Mouse (Mus musculus) ES-CJ7 (cell line): ENCODE measurements around the gene Vapb.

ENCODE experiments used
- DNase-seq: peaks from one replicate; pipeline ENCODE4 v3.0.0; 2011; ENCODE audit warnings: low read depth, low spot score

Vapb gene

GRCm38 (mm10) chr2:173791904-173792757 lies 54.8 kb downstream of the Vapb start:
- no peak for DNase-seq

DNA sequence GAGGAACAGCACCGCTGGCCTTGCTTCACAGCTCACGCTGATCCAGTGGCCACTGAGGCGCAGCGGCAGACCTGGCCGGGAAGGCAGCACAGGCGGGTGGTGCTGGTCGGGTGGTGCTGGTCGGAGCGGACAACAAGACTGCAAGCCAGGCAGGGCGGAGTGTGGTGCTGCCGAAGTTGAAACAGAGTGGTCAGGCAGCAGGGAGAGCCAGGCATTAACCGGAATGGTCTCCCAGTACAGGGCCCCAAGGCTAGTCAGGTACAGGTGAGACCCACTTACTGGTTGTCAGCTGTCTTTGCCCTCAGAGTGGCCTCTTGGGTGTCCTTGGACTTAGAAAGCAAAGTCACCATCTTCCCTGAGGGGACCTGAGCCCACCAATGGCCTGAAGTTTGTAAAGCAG lies 56.7 kb downstream of the Vapb start:
- DNase-seq = no peak

DNA sequence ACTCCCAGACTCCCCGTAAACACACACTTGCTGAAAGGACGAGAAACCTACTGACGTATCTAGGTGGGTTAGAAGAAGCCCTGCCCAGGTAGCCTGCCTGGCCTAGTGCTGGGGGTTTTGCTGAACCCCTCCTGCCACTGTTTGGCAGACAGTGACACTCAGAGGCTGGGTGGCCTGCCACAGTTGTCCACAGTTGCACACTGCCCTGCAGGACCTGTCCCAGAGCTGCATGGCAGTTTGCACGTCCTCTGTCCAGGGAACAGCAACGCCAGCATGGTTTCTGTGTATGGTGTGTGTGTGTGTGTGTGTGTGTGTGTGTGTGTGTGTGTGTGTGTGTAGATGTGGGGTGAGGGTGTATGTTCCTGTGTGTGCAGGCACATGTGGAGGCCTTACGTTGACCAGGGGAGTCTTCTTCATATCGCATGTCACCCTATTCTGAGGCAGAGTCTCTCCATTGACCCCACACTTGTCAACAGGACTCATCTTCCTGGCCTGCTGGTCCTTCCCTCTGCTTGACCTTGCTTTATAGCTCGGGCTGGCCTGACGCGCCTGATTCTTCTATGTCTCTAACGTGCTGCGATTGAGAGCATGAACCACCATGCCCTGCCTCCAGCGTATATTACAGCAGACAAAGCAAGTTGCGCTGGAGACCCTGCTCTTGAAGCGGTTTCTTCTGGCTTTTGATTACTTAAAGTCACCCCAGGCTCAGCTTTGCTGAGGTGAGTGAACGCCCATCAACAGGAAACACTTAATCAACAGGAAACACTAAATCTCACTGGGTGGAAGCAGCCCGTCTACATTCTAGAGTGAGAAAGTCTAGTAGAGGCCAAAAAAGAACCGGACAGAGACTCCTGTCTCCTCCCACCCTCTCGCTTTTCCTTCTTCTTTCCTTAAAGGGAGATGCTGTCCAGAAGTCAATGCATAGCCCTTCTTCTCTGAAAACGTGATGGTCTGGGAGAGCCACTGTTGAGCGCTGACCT lies 57.5 kb downstream of the Vapb start:
- no peak for DNase-seq

GRCm38 (mm10) chr2:173795801-173796673 lies 58.7 kb downstream of the Vapb start:
- no peak for DNase-seq

DNA sequence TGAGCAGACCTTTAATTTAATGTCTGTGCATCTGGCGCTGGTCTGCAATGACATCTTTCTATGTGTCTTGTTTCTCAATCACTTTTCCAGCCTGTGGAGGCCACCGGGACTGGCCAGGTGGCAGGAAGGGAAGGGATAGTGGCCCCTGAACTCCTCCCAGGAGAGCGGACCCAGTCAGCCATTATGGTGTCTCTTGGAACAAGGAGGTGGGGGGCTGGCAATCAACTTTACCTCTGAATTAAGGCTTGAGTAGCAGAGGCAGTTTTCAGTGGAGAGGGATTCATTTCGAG lies 59.3 kb downstream of the Vapb start:
- DNase-seq = no peak

DNA sequence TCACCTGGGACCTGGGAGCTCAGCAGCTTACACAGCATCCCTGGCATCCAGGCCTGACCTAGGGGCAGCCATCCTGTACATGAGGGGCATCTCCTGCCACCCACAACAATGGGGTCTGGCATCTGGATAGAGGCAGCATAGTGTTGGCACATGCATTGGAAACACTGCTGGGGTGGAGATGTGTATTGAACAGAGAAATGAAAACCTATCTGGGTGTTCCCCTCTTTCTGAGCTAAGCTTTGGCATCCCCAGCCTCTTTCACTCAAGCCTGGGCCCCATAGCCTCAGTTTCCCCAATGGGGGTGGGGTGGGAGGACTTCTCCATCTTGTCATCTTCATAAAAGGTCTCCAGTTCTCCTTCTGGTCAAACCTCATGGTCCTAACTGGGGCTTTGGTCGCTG lies 62.2 kb downstream of the Vapb start:
- DNase-seq = no peak

GRCm38 (mm10) chr2:173800566-173800965 lies 63.3 kb downstream of the Vapb start:
- DNase-seq = no peak

GRCm38 (mm10) chr2:173801405-173801876 lies 64.1 kb downstream of the Vapb start:
- DNase-seq = no peak

GRCm38 (mm10) chr2:173802176-173802575 lies 64.9 kb downstream of the Vapb start:
- DNase-seq = no peak

- no peak for DNase-seq
Measured at GRCm38 (mm10) chr2:173802956-173803355, 65.6 kb downstream of the Vapb start.

DNA sequence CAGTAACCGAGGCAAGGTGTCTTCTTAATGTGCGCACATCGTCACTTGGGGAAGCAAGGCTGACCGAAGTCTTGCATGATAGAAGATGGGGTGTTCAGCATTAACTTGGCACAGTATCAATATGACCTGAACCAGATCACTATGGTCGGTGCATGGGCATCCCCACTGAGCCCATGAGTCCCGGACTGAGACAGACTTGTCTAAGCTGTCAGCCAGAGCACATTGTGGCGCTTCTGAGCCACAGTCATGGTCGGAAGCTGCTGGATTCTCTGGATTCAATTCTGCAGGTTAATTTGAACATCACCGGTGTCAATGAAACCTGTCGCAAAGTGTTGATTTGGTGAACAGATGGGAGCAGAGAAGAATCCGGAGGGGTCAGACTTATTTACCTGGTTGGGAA lies 66.5 kb downstream of the Vapb start:
- DNase-seq = no peak

DNA sequence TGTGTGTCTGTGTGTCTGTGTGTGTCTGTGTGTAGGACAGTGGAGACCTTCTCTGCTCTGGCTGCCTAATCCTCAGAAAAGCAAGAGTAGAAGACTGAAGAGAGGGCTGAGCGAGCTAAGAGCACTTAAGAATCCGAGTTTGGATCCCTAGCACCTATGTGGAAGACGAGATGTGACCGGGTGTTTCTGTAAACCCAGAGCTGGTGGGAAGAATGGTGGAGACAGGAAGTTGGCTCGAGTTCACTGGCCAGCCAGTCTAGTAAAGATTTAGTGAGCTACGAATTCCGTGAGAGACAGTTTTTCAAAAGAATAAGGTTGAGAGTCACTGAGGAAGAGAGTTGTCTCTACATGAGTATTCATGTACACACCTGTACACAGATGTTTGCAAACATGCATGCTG lies 69.3 kb downstream of the Vapb start:
- DNase-seq = no peak

GRCm38 (mm10) chr2:173808942-173809341 lies 71.6 kb downstream of the Vapb start:
- DNase-seq = no peak

GRCm38 (mm10) chr2:173810036-173810850 lies 72.9 kb downstream of the Vapb start:
- DNase-seq = no peak

- no peak for DNase-seq
Measured at GRCm38 (mm10) chr2:173810851-173811130, 73.5 kb downstream of the Vapb start.

DNA sequence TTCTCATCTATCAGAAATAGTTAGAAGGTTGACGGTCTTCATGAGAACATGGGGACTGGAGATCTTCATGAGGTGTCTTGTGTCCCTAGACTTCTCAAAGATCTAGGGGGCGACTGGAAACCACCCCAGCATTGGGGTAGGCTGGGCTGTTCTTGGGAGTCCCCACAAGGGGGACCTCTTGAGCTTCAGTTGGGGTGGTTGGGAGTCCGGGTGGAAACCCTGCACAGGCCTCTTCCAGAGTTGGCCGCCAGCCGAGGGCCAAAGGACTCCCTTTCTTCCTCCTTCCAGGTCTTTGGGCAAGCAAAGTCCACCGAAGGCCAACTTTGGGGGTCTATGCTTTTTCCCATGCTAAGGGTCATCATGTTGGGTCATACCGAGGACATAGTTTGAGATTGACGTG lies 74.5 kb downstream of the Vapb start:
- peak; percentile 25 for DNase-seq

- DNase-seq = no peak
Measured at GRCm38 (mm10) chr2:173813071-173813470, 75.8 kb downstream of the Vapb start.

DNA sequence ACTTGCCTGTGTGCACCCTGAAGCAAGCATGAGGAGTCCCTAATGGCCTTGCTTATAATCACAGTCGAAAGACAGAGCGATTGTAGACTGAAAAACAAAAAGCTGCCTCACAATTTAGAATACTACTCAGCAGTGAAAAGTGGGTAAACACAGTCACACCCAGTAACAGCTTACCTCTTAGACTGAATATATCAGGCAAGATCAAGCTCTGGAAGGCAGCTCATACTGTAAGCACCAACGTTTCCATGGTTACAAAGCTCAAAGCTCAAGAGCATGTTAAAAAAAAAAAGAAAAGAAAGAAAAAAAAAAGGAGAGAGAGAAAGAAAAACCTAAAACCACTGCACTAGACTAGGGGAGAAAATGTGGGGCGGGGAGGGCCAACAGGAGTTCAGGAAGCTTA lies 89.0 kb downstream of the Vapb start:
- no peak for DNase-seq

GRCm38 (mm10) chr2:173827228-173827627 lies 89.9 kb downstream of the Vapb start:
- DNase-seq = no peak

GRCm38 (mm10) chr2:173828134-173828533 lies 90.8 kb downstream of the Vapb start:
- DNase-seq = no peak
